Mouse (Mus musculus) erythroblast, embryonic 14.5 days (primary cell): ENCODE results near the gene Usp32.

ENCODE experiments used
- GATA1 ChIP-seq: IDR thresholded peaks from 2 replicates; pipeline ENCODE4 v1.6.1; 2012; ENCODE audit warnings: low read length, inconsistent platforms, mixed read lengths
- TAL1 ChIP-seq: IDR thresholded peaks from 3 replicates; pipeline ENCODE4 v1.6.1; 2012; ENCODE audit warnings: low read length, inconsistent platforms, mixed read lengths

- TF ChIP-seq GATA1 (no peak), TAL1 (no peak)
Measured at GRCm38 (mm10) chr11:85109957-85110356, 30.0 kb downstream of the Usp32 start.
